Mouse (Mus musculus) kidney, embryonic 16.5 days (tissue): ENCODE measurements around the gene Nox3. TPM values are rescaled to one million over a fixed set of nuclear protein-coding genes. Genes with fewer than 3 reads are reported as not detected.

Experiments
- ATAC-seq: fragments of 200-750 bp; cut with Nextera tagmentation; 2 replicates; pipeline ENCODE4 v1.8.0; 2017; ENCODE audit warnings: moderate TSS enrichment; ENCODE audit not compliant: low FRiP score, low TSS enrichment
- H3K27ac ChIP-seq: fragments of 300-500 bp; sonication (generic); 2 replicates; pipeline ENCODE4 v1.5.1; 2014; ENCODE audit warnings: low read length
- H3K27me3 ChIP-seq: fragments of 300-500 bp; sonication (generic); 2 replicates; pipeline ENCODE4 v1.6.1; 2014; ENCODE audit warnings: low read length, control low read depth, mixed read lengths; ENCODE audit not compliant: insufficient read depth
- H3K36me3 ChIP-seq: fragments of 300-500 bp; sonication (generic); 2 replicates; pipeline ENCODE4 v1.6.1; 2014; ENCODE audit warnings: low read length, control low read depth, mixed read lengths; ENCODE audit not compliant: insufficient read depth
- H3K4me1 ChIP-seq: fragments of 300-500 bp; sonication (generic); 2 replicates; pipeline ENCODE4 v1.6.1; 2014; ENCODE audit warnings: low read length, control low read depth, mixed read lengths; ENCODE audit not compliant: insufficient read depth
- H3K4me2 ChIP-seq: fragments of 300-500 bp; sonication (generic); replicated peaks from 2 replicates; pipeline ENCODE4 v1.6.1; 2014; ENCODE audit warnings: low read depth, low read length
- H3K4me3 ChIP-seq: fragments of 300-500 bp; sonication (generic); 2 replicates; pipeline ENCODE4 v1.5.1; 2014; ENCODE audit warnings: mild to moderate bottlenecking, low read length
- H3K9ac ChIP-seq: fragments of 300-500 bp; sonication (generic); replicated peaks from 2 replicates; pipeline ENCODE4 v1.6.1; 2014; ENCODE audit warnings: low read length
- H3K9me3 ChIP-seq: fragments of 300-500 bp; sonication (generic); 2 replicates; pipeline ENCODE4 v1.6.1; 2016; ENCODE audit warnings: low read length, control low read depth
- WGBS: fragments of 180-500 bp; shearing (Covaris S2); extraction: QIAGEN DNeasy Blood & Tissue Kit; methylation state at CpG from one replicate; pipeline ENCODE4 v1.1.7; 2014; 5-methylcytosine and 5-hydroxymethylcytosine counted together
- polyA plus RNA-seq: library from polyadenylated mRNA; unstranded; fragments of >200 nt; fragmentation: Nextera tagmentation; extraction: Ambion mirVana; gene quantifications from 2 replicates; pipeline ENCODE4 v1.2.1, GENCODE M21; 2015

Gene Nox3
- polyA plus RNA-seq, 1 experiment from 2014 or later, result not detected

DNA sequence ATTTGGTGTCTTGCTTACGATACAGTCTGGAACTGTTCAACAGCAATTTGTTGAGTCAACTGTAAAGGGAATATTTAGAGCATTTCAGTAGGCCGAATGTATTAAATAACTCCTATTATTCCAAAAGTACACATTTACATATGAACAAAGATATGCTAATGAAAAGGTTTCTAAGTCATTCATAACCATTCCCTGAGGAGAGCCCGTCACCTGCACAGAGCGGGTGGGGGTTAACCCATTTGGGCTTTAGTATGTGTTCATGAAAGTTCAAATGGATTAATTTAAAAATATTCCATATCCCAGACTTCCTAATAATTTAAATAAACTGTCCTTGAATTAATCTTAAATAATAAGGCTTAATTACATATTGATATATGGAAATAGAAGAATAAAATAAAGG is 28.8 kb downstream of the Nox3 start:
- Histone ChIP-seq H3K9ac (no peak overlapping the region), H3K27ac (no peak overlapping the region), H3K9me3 (no peaks in the 10 kb centered on the region), H3K4me3 (no peak overlapping the region), H3K4me2 (no peak overlapping the region), H3K36me3 (no peaks in the 10 kb centered on the region), H3K4me1 (no peaks in the 10 kb centered on the region), H3K27me3 (no peaks in the 10 kb centered on the region)
- WGBS, result 93% methylated on average over 4 of the region's 4 CpGs
- ATAC-seq, result no peak

DNA sequence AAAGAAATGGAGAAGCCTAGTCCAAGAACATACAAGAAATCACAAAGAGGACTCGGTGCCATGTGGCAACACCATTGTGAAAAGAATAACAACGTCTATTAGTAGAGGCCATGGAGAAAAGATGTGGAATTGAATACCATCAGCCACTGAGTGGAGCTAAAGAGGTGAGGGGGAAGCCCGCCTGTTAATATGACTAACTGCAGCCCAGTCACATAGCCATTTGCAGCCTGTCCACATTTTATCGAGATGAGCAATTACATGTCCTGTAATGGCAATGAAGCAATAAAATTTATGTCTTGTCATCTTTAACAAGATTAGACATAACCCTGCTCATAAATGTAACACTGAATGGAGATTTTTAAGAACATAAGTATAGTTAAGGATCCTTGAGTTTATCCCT is 30.7 kb downstream of the Nox3 start:
- WGBS, result 78% methylated on average over 4 of the region's 4 CpGs
- Histone ChIP-seq H3K36me3 (no peaks in the 10 kb centered on the region), H3K4me1 (no peaks in the 10 kb centered on the region), H3K4me2 (no peak overlapping the region), H3K9me3 (no peaks in the 10 kb centered on the region), H3K27me3 (no peaks in the 10 kb centered on the region), H3K4me3 (no peak overlapping the region), H3K27ac (no peak overlapping the region), H3K9ac (no peak overlapping the region)
- ATAC-seq, result no peak

DNA sequence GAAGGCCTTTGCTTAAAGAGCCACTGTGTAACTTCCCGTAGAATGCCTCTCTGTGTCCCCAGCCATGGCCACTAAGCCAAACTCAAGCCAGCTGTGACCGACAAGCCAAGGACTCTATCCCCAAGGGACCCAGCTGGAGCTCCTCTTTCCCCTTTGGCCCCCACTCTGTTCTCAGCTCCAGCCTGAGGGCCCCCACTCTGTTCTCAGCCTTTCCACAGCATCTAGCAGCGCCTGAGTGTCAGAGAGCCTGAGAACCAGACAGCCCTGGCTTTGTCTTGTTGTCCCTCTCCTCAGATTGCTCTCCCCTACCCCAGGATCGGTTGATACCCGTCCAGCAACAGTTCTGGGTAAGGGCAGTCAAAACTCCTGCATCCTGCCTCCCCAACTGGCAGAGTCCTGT is 36.6 kb downstream of the Nox3 start:
- WGBS, result 77% methylated on average over 5 of the region's 5 CpGs
- Histone ChIP-seq H3K27ac (no peak overlapping the region), H3K27me3 (no peaks in the 10 kb centered on the region)

DNA sequence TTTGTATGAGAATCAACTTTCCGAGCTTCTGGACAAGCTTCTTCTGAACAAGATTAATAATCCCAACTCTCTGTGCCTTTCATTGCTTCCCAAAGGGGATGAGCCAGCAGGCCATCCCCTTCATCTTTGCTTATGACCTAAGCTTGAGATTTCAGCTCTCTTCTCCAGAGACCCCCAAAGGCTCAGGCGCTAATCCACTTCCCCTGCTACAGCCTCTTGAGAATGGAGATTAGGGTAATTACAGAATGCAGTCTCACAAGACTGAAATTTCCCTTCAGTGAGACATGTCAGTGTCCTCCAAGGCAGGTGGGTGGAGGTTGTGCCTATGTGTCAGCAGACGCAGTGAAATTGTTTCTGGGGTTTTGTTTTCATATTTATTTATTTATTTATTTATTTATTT is 45.7 kb downstream of the Nox3 start:
- Histone ChIP-seq H3K27ac (no peak overlapping the region), H3K4me2 (no peak overlapping the region), H3K9ac (no peak overlapping the region), H3K9me3 (no peaks in the 10 kb centered on the region), H3K4me3 (no peak overlapping the region), H3K36me3 (no peaks in the 10 kb centered on the region), H3K4me1 (no peaks in the 10 kb centered on the region), H3K27me3 (no peaks in the 10 kb centered on the region)
- ATAC-seq, result no peak
- 61% methylated on average over 3 of the region's 3 CpGs for WGBS

More for the DNA sequence above, 36.6 kb downstream of the Nox3 start:
- Histone ChIP-seq H3K9me3 (no peaks in the 10 kb centered on the region), H3K4me1 (no peaks in the 10 kb centered on the region), H3K9ac (no peak overlapping the region), H3K36me3 (no peaks in the 10 kb centered on the region), H3K4me2 (no peak overlapping the region), H3K4me3 (no peak overlapping the region)
- ATAC-seq, result no peak

DNA sequence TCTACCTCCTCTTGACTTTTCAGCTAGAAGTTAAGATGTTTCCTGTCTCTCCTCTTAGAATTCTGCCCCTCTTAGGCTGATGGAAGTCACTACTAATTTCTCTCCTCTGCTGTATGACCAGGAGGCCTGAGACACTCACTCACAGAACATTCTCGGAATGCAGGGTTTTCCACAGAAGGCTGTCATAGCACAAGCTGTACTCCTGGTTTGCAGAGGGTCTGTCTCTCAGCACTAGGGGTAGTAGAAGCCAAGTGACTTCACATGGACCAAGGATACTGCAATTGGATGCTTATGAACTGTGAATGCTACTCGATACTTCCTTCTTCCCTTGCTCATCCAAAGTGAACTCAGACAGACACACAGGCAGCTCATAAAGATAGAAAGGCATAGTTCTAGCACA is 52.5 kb downstream of the Nox3 start:
- 83% methylated on average over 2 of the region's 2 CpGs for WGBS
- Histone ChIP-seq H3K4me2 (no peak overlapping the region), H3K36me3 (no peaks in the 10 kb centered on the region), H3K27ac (no peak overlapping the region), H3K9me3 (no peaks in the 10 kb centered on the region), H3K4me3 (no peak overlapping the region), H3K4me1 (0 out of 2 replicates have a peak, but pooled peaks cover under 1% of the 10 kb centered on the region), H3K9ac (no peak overlapping the region), H3K27me3 (no peaks in the 10 kb centered on the region)
- no peak for ATAC-seq

DNA sequence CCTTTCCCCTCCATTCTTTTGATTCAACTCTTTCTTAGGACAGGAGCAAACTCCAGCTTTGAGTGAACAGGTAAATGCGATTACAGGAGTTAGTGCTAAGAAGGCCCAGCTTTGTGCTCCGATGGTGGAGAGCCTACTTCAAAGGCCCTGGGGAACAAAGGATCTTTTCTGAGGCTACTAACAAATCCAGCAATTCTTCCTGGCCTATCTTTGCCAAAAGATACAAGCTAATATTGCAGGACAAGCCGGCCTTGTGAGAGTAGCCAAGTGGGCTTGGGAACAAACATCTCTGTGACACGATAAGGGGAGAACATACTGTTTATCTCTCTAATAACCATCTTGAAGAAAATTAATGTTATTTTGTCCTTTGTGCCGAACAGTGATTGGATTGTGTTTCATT is 54.6 kb downstream of the Nox3 start:
- Histone ChIP-seq H3K9ac (no peak overlapping the region), H3K4me2 (no peak overlapping the region), H3K4me1 (0 out of 2 replicates have a peak, but pooled peaks cover 3% of the 10 kb centered on the region), H3K4me3 (no peak overlapping the region), H3K9me3 (no peaks in the 10 kb centered on the region), H3K36me3 (no peaks in the 10 kb centered on the region), H3K27me3 (no peaks in the 10 kb centered on the region), H3K27ac (no peak overlapping the region)
- no peak for ATAC-seq
- 57% methylated on average over 5 of the region's 5 CpGs for WGBS

DNA sequence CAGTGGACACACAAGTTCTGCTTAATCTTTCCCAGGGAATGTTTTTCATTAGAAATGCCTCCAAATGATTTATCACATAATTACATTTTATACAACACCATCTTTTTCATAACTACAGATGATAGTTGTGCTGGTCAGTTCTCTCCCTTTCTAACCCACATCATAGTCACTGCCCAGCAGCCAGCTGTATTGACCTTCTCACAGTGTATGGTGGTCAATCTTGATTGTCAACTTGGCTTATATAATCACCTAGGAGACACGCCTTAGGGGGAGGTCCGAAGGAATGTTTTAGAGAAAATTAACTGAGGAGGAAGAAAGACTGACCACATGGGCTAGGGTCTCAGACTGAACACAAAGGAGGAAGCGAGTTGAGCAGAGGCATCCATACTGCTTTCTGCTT is 57.3 kb downstream of the Nox3 start:
- Histone ChIP-seq H3K9ac (no peak overlapping the region), H3K4me1 (0 out of 2 replicates have a peak, but pooled peaks cover 3% of the 10 kb centered on the region), H3K4me2 (no peak overlapping the region), H3K27me3 (no peaks in the 10 kb centered on the region), H3K4me3 (no peak overlapping the region), H3K36me3 (no peaks in the 10 kb centered on the region), H3K27ac (no peak overlapping the region), H3K9me3 (no peaks in the 10 kb centered on the region)
- ATAC-seq, result no peak
- WGBS, result 66% methylated on average over 3 of the region's 3 CpGs

DNA sequence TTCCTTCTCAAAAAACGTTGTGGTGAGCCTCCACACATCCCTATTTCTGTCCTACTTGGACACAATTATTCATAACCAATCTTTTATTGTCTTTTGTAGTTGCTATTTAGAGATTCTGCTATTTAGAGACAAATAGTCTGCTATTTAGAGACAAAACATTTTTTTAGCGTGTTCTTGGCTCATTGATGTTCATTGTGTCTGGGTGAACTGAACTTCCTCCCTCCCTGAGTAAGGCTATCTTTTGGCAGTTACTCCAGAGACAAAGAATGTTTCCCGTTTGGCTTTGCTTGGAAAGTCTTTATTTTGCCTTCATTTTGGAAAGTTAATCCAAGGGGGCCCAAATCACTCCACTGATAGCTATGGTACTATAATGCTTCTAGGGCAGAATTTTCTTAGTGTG is 63.6 kb downstream of the Nox3 start:
- 57% methylated on average over 3 of the region's 3 CpGs for WGBS

DNA sequence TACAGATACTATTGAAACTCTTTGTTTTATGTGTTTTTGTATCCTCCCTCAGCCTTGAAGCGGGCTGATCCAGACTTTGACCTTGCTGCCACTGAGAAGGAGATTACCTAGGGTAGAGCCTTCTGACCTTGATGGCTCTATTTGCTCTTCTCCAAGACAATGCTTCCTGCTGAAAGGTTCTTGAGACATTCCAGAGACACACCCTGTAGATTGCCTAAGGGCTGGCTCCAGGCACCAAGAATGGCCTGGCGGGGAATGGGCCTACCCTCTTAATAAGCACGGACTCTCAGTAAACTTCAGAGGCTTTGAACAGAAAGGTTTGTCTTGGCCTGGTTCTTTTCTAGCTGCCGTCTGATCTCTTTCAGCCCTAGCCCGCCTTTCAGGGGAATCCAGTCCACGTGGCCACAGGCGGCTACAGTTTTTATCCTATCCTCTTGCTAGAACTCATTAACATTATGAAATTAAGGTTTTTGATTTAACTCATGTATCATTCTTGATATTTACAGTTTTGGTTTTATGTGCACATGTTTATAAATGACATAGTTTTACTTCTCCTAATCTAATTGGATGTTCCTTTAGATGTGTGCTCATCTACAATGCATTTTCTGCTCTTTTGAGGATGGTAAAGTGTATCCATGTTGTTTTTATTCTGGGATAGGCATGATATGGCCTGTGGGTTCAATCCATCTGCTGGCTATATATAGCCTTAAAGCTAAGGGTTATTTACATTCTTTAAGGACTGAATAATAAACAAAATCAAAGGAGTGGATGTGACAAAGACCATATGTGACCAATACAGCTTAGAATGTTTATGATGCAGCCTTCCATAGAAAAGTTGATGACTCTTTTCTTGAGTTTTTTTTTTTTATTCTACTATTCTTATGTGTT is 79.5 kb downstream of the Nox3 start:
- no peak overlapping the region for H3K4me2 ChIP-seq
- no peaks in the 10 kb centered on the region for H3K4me1 ChIP-seq
- WGBS, result 65% methylated on average over 7 of the region's 7 CpGs
- no peaks in the 10 kb centered on the region for H3K36me3 ChIP-seq
- H3K9me3 ChIP-seq, result no peaks in the 10 kb centered on the region
- H3K27me3 ChIP-seq, result no peaks in the 10 kb centered on the region
- no peak overlapping the region for H3K27ac ChIP-seq
- no peak for ATAC-seq
- H3K4me3 ChIP-seq, result no peak overlapping the region
- H3K9ac ChIP-seq, result no peak overlapping the region

More for the DNA sequence above, 63.6 kb downstream of the Nox3 start:
- Histone ChIP-seq H3K4me1 (no peaks in the 10 kb centered on the region), H3K4me3 (no peak overlapping the region), H3K36me3 (no peaks in the 10 kb centered on the region), H3K27me3 (no peaks in the 10 kb centered on the region), H3K4me2 (no peak overlapping the region), H3K9ac (no peak overlapping the region), H3K9me3 (no peaks in the 10 kb centered on the region), H3K27ac (no peak overlapping the region)
- ATAC-seq, result no peak

DNA sequence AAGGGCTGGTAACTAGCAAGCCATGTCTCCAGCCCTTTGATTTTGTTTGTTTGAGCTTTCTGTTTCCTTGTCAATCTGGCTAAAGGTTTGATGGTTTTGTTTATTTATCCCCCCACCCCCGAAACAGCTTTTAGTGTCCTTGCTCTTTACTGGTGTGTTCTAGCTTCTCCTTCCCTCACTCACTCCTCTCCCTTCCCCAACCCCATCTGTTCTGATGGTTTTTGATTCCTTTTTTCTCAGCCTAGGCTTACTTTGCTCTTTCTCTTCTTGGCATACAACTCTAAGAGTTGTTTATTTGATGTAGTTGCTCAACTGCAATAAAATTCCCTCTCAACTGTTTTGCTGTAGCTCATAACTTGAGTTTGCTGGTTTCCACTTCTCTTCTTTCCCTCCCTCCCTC is 80.5 kb downstream of the Nox3 start:
- WGBS, result 61% methylated on average over 1 of the region's 1 CpGs

More for the DNA sequence above, 80.5 kb downstream of the Nox3 start:
- H3K4me2 ChIP-seq, result no peak overlapping the region
- H3K9me3 ChIP-seq, result no peaks in the 10 kb centered on the region
- no peak overlapping the region for H3K4me3 ChIP-seq
- no peak overlapping the region for H3K9ac ChIP-seq
- no peak for ATAC-seq
- no peak overlapping the region for H3K27ac ChIP-seq
- no peaks in the 10 kb centered on the region for H3K36me3 ChIP-seq
- no peaks in the 10 kb centered on the region for H3K4me1 ChIP-seq
- H3K27me3 ChIP-seq, result no peaks in the 10 kb centered on the region
